Mouse (Mus musculus) hematopoietic stem cell, adult 5-6 weeks (primary cell): ENCODE data around the gene Gm4756. TPM values are rescaled to one million over a fixed set of nuclear protein-coding genes. Genes with fewer than 3 reads are reported as not detected.
A peak's percentile ranks its signal among the peaks of the same experiment; 100 is the strongest.
"Not testable (repeated sequence)": the region's sequence is repeated elsewhere in the genome, so short reads cannot be mapped to it uniquely, and the experiment has no call there.

ENCODE experiments used
- ATAC-seq, 2 experiments: fragments of 125-278 bp in 1 of 2; replicated peaks in 1 of 2; 2 replicates each; pipeline ENCODE4 v1.8.0; 2016 to 2017; ENCODE audit warnings: inconsistent platforms in 2 of 2, mild to moderate bottlenecking in 2 of 2, moderate number of reproducible peaks in 2 of 2, low read depth in 1 of 2, moderate TSS enrichment in 1 of 2; ENCODE audit not compliant: low FRiP score in 2 of 2, poor library complexity in 2 of 2, severe bottlenecking in 2 of 2, insufficient read depth in 1 of 2, low TSS enrichment in 1 of 2
- total RNA-seq: library from RNA; stranded (forward); fragments of 172-1452, 232-1000 nt; gene quantifications from 2 replicates; pipeline ENCODE4 v1.2.3, GENCODE M21; 2017

Gene Gm4756
- total RNA-seq, 1 experiment from 2014 or later, result not detected

- peak; percentile 91 to 93 for ATAC-seq
Measured at GRCm38 (mm10) chr12:72664735-72665337, 15.4 kb upstream of the Gm4756 start, which contains the start of gene Dhrs7. Dhrs7 (minus strand) TSS chr12:72664909.

DNA sequence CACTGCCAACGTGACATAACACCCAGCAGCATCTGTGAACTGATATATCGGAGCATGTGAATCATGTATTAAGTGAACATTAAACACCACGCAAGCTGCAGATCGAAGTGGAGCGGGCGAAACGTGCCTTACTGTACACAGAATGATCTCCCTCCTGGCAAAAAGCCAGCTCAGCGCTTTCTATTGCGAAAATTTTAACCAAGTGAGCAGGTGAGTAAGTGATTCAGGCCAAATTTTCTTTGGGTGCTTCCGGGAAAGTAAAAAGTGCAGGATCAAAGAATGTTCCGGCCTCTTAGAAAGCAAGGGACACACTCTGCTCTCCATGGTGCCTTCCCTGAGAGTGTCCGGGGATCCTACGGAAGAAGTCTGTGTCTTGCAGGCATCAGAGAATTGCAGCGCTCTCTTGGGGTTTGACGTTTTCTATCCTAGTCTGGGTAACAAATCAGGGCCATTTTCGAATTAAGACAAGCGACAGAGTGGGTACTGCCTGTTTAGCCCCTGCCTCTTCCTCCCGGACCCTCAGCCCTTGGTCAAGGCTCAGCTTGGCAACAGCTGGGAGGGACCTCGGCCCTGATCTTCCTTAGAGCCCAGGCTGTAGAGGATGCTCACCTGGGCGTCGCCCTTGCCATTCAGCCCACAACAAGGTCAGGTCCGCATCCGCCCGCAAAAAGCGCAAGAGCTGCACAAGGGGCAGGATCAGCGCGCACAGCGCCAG is 14.7 kb upstream of the Gm4756 start:
- ATAC-seq, result peak in 1 of 2 experiments; percentile 2; a peak in 2 of 4 replicates

DNA sequence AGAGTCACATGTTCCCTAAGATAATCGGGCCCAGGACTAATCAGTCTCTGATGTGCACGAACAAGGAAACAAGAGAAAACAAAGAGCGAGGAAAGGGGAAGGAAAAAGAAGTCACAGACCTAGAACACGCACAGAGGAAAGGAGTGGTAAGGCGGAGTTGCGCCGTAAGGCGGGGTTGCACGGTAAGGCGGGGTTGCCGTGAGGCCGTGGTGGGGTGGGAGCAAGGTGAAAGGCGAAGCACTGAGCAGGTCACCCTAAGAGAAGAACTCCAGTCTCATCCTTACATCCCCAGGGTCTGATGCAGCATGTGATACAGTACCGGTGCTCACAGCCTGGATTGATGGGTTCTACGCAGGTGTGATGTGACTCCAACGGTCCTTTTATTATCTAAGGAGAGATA is 6.3 kb upstream of the Gm4756 start:
- no peak for ATAC-seq

- no peak for ATAC-seq
Measured at GRCm38 (mm10) chr12:72654698-72655097, 5.2 kb upstream of the Gm4756 start.

DNA sequence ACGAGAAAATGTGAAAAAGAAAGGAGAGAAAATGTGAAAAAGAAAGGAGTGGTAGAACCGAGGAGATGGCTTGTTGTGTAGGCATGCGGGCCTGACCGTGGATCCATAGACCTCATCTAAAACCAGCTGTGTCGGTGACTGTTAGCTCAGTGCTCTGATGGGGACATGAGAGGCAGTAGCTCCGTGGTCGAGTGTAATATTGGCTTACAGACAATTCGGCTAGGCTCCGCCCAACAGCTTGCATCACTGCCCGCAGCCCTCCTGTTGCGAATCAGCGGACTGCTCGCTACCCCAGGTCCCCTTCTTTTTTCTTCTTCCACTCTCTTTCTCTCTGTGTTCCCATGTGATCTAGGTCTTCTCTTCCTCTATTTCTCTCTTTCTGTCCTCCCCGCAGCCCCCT is 540 bp downstream of the Gm4756 start:
- peak in 1 of 2 experiments; percentile 25; a peak in 1 of 4 replicates for ATAC-seq

DNA sequence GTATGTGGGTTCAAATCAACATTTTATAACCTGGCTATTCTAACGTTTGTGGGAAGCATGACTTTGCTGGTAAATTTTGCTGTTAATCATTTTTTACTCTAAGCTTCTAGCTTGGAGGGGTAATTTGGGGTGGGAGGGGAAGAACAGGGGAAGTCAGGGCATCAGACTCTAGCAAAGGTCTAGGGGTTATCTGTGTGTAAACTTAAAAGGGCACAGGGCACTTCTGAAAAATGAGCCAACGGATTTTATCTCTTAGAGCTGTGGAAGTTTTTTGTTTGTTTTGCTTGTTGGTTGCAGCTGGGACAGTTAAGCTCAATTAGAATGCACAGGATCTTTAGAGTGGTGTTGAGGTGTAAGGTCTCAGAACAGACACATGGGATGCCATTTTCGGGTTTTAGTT is 11.4 kb downstream of the Gm4756 start:
- ATAC-seq, result no peak

DNA sequence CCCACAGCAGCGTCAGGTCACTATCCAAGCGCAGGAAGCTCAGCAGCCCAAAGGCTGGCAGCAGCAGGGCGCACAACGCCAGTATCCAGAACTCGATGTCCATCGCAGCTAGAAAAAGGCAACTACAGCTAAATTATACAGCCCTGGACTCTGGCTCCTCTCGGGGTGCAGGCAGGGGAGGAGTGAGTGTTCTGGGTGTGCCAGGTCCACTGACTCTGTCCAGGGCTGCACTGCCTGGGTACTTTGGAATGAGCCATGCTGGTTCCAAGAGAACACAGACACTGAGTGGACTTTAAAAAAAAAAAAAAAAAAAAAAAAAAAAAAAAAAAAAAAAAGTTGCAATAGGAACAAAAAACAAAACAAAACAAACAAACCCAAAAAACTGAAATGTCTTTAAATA is 20.7 kb downstream of the Gm4756 start:
- ATAC-seq, result no peak

DNA sequence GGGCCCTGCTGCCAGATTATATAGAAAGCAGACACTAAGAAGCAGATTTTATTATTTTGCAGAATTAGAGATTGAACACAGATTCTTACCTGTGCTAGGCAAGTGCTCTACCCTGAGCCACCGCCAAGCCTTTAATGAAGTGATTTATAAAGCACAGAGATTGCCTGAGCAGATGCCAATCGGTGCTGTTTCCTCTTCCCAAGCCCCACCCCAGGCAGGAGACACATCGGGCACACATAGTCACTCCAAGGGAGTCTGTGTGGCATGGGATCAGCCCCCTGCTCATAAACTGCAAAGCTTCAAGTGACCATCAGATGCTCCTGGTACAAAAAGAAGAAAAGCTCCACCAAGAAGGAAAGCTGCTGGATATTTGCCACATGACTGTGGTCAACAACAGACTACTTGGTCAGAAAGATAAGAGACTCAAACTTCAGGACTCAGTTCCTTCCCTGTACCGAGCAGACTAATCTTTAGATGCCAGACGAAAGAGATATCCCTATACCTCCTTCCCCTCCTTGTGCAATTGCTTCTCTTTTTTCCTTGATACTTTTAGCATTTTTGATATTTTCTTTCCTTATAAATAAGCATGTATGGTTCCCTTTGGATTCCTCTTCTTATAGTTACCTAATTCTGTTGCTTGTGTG is 26.5 kb downstream of the Gm4756 start:
- peak; percentile 81 to 97 for ATAC-seq

DNA sequence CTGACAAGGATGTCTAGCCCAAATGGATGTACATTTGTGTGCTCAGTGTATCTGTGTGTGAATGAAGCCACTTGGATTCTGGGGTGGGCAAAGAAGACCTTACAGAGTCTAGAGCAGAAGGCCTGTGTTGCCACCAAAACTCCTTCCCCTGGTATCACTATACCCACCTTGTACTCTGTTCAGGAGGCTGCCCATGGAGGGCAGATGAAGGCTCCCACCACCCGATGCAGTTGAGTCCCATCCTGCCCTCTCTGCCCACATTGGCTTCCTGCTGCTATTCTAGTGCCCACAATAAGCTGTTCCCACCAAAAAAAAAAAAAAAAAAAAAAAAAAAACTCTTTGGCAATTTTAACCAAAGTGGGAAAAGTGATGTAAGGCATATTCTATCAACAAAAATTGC is 28.0 kb downstream of the Gm4756 start:
- ATAC-seq, result no peak

DNA sequence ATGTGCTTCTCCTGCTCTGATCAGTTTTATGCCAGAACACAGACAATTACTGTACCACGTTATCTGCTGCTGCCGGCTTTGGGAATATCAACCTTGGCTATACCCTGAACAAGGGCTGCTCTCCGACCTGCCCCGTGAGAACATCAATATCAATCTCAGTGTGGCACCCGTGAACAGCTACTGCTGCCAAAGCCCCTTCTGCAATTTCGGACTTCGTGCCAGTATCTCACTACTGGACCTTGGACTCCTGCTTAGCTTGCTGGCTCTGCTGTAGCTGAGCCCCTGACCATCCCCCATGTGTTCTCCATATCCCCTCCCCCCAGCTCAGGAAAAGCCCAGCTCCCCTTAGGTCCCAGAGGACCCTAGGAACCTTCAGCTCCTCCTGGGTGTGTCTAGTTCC is 28.6 kb downstream of the Gm4756 start:
- no peak for ATAC-seq

DNA sequence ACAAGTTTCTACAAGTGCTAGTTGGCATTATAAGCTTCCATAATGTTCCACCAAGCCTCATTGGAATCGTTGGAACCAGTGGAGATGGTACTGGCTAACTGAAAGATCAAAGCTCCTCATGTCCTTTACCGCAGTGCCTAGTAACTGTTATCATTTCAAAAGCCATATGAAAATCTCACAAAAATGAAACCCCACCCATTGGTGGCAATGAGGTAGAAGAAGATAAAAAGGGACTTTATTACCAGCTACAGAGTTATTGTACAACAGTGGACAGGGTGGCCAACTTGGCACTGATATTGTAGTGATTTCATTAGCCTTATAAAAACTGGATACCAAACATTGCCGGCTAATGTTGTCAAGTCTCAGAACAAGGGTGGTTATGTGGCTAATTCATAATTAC is 37.4 kb downstream of the Gm4756 start:
- ATAC-seq, result no peak

DNA sequence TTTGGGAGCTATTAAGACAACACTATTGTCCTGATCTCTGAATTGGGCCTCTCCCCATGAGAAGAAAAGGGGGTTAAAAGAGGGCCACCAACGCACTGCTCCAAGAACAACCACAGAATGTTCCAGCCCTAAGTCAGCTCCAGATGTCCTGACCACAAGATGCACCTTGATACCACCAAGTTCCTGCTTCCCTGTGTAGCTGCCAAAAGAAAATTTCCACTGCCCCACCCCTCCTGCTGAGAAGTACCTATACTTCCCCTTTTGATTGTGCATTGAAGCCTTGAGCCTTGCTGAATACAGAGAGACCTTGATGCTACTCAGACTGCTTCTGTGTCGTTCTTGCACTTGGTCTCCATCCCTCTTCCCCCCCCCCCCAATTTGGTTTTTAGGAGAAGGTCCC is 50.7 kb downstream of the Gm4756 start:
- ATAC-seq, result not testable (repeated sequence)

GRCm38 (mm10) chr12:72594001-72594400 is 55.5 kb downstream of the Gm4756 start:
- no peak for ATAC-seq

- ATAC-seq, result no peak
Measured at GRCm38 (mm10) chr12:72592991-72593390, 56.5 kb downstream of the Gm4756 start.

- ATAC-seq, result no peak; a peak in 1 of 4 replicates
Measured at GRCm38 (mm10) chr12:72585339-72585738, 64.1 kb downstream of the Gm4756 start.

DNA sequence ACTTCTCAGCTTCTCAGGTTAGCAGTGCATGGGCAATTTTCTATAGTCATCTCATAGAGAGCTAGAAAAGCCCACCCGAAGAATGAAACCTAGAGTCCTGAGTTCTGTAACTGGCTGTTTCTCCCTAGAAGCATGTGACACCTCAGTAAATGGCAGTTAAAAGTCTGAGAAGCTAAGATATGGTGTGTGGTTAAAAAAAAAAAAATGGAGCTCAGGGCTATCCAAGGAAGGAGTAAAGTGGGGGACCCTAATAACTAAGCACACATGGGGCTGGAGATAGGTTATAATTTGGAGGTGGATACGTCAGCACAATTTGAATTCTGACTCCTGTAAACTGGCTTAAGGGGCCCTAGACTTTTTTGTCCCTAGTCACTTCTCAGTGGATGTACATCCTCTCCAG is 66.4 kb downstream of the Gm4756 start:
- ATAC-seq, result no peak

DNA sequence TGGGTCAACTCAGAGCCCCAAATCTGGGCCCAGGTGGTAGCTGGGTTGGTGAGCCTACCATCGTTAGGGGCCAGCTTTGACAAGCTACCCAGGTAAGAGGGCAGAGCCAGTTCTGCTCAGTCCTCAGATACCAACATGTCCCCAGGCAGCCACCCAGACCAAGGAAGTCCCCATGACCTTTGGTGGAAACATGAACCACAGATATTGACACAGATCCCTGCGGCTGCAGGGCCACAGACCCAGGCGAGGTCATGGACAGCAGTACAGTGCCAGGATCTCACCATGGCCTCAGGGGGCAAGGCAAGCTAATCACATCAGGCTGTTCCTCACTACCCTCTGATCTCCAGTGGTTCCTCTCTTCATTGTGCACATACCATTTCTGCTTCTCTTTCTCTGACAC is 67.4 kb downstream of the Gm4756 start:
- no peak for ATAC-seq

DNA sequence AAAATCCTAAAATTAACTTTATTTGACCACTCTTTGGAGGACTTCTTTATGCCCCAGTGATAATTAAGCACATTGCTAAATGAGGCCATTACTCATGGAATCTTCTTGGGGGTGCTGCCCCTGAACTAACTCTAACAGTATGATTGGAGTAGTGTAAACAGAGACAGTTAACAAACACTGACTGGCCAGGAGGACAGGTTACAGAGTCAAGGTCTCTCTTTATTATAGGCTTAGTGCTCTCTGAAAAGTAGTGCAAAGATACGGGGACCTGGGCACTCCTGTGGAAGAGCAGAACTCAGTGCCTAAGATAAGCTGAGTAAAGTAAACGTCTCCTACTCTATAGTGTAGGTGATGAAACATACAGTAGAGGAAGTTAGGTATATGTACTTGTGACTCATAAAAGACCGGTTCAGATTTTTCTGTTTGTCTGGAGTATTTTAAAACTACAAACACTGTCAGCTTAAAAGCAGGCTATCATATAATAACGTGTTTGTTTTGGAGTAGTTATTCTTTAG is 85.1 kb downstream of the Gm4756 start:
- ATAC-seq, result no peak
